Mouse (Mus musculus): Measurements from ENCODE around the gene Dhx35. TPM values are rescaled to one million over a fixed set of nuclear protein-coding genes. Genes with fewer than 3 reads are reported as not detected.

Dhx35 gene
- polyA plus RNA-seq, 1 experiment: not detected

DNA sequence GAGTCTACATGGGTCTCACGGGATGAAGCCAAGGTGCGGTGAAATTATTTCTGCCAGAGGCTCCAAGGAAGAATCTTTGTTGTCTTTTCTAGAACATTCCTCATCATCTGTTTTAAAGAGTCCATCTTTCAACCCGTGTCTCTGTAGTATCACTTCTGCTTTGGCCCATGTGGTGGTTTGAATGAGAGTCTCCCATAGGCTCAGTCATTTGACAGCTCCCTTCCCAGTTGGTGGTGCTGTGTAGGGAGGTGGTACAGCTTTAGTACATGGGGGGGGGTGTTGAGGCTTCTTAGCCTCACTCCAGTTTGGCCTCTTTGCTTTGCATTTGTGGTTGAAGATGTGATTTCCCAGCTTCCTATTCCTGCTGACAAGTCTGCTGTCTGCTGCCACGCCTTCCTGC is 96.7 kb downstream of the Dhx35 start:
- no peak overlapping the region for H3K4me3 ChIP-seq (ENCODE audit: insufficient read depth, low read depth, low read length)
- 97% methylated on average over 4 of the region's 4 CpGs for WGBS
- TF ChIP-seq CTCF (IDR thresholded peaks at IDR 0.05; ENCODE audit: insufficient read depth, low read depth, low read length) (no peak), POLR2A (IDR thresholded peaks at IDR 0.05; ENCODE audit: insufficient read depth, low read depth, low read length) (no peak)

DNA sequence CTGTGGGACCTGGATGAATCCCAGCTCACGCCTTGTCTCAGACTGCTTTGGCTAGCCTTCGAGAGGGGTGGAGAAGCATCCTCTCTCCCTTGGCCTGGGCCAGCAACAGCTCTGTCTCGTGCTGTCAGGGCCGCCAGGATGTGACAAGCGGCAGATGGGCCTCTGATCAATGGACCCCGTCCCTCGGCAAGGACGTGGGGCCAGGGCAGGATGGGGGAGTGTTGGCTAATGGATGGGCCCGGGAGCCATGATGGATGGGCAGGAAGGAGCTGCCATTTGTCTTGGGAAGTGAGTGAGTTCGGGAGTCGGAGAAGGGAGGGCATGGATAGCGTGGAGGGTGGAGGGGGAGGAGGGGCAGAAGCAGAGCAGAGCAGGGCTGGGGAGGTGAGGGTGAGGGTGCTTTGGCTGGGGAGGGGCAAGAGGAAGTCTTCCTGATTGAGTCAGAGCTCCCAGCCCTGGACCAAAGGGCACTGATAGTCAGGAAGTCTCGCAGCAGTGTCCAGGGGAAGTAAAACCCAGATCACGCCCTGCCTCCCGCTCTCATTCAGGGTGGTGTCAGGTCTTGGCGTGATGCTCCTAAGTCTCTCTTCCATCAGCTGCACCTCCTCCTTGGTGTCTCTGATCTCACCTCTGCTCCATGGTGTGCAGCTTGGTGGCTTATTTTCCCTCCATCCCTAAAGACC is 98.7 kb downstream of the Dhx35 start:
- Histone ChIP-seq H3K4me3 (ENCODE audit: insufficient read depth, low read depth, low read length) (no peak overlapping the region), H3K27ac (ENCODE audit: insufficient read depth, low read depth, low read length) (no peak overlapping the region), H3K4me1 (ENCODE audit: control insufficient read depth, insufficient read depth, low read length) (peaks cover 3% of the 10 kb centered on the region; the same call in 1 of the 2 replicates)
- no peak for TF ChIP-seq POLR2A (IDR thresholded peaks at IDR 0.05; ENCODE audit: insufficient read depth, low read depth, low read length)
- TF ChIP-seq CTCF (IDR thresholded peaks at IDR 0.05; ENCODE audit: insufficient read depth, low read depth, low read length): no peak
- WGBS: 86% methylated on average over 16 of the region's 16 CpGs

More for the DNA sequence above, 96.7 kb downstream of the Dhx35 start:
- Histone ChIP-seq H3K27ac (ENCODE audit: insufficient read depth, low read depth, low read length) (no peak overlapping the region), H3K4me1 (ENCODE audit: control insufficient read depth, insufficient read depth, low read length) (no peaks in the 10 kb centered on the region)

DNA sequence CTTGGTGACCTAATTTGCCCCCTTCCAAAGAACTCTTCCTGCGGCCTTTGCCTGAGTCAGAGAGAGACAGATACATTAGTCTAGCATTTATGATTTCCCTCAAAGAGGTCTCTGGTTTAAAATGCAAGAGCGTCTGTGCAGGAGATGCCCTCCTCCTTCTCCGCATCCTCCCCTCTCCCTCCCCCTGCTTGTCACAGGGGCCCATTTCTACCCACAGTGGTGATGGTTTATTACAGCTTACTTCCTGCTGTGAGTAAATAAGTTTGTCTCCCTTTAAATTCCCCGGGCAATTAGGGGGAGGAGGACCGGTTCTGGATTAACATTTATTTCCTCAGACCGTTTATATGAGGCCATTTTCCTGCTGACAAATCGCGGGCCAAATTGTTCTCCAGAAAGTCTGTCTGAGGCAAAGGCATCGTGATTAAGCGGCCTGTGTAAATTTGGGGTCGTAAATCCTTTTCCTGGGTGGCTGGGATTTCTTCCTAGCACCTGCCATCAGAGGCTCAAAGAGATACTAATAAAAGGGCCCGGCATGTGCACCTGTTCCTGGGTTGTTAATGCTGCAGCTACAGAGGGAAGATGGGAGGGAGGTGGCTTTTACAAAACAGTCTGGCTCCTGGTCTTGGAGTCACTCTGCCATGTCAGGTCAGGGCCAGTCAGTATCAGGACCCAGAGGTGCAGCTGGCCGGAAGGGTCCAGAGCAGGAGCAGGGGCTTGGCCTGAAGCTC is 104.0 kb downstream of the Dhx35 start:
- Histone ChIP-seq H3K4me3 (ENCODE audit: insufficient read depth, low read depth, low read length) (no peak overlapping the region), H3K4me1 (ENCODE audit: control insufficient read depth, insufficient read depth, low read length) (peaks cover 13% of the 10 kb centered on the region), H3K27ac (ENCODE audit: insufficient read depth, low read depth, low read length) (no peak overlapping the region)
- 32% methylated on average over 13 of the region's 13 CpGs for WGBS
- TF ChIP-seq CTCF (IDR thresholded peaks at IDR 0.05; ENCODE audit: insufficient read depth, low read depth, low read length): no peak
- no peak for TF ChIP-seq POLR2A (IDR thresholded peaks at IDR 0.05; ENCODE audit: insufficient read depth, low read depth, low read length)

Other genes starting within 250 kb of the Dhx35 start
- gene Slc32a1, start 184.0 kb upstream of the Dhx35 start, polyA plus RNA-seq (2012; ENCODE audit: insufficient read depth, insufficient read length, low replicate concordance, missing spikeins): not detected in 2 replicates
- not detected in 2 replicates for gene Actr5, start 169.9 kb upstream of the Dhx35 start, polyA plus RNA-seq (2012; ENCODE audit: insufficient read depth, insufficient read length, low replicate concordance, missing spikeins)
- 72.6 TPM in 1 of 2 replicates, not detected in the other for gene Ppp1r16b, start 129.4 kb upstream of the Dhx35 start, polyA plus RNA-seq (2012; ENCODE audit: insufficient read depth, insufficient read length, low replicate concordance, missing spikeins)
- gene Fam83d, start 26.7 kb upstream of the Dhx35 start, polyA plus RNA-seq (2012; ENCODE audit: insufficient read depth, insufficient read length, low replicate concordance, missing spikeins): not detected in 2 replicates